Mouse (Mus musculus) neutrophil, adult 5-6 weeks (primary cell): ENCODE measurements around the gene Zfp282. TPM values are rescaled to one million over a fixed set of nuclear protein-coding genes. Genes with fewer than 3 reads are reported as not detected.
"Not testable (repeated sequence)": the region's sequence is repeated elsewhere in the genome, so short reads cannot be mapped to it uniquely, and the experiment has no call there.

Experiments used
- ATAC-seq: fragments of 151-379, 151-347 bp; 2 replicates; pipeline ENCODE4 v1.8.0; 2017; ENCODE audit warnings: mild to moderate bottlenecking, moderate TSS enrichment; ENCODE audit not compliant: insufficient number of reproducible peaks, poor library complexity, low FRiP score, severe bottlenecking; ENCODE audit errors: extremely low read depth
- total RNA-seq: library from RNA; stranded (forward); fragments of 200-1000 nt; gene quantifications from 2 replicates; pipeline ENCODE4 v1.2.3, GENCODE M21; 2017

The Zfp282 gene
- total RNA-seq, result 15.0 and 15.6 TPM in 2 replicates

- no peak for ATAC-seq
Measured at GRCm38 (mm10) chr6:47877058-47877457, at the start of gene Zfp282. TSS of gene Zfp282 (plus strand) at chr6:47877204.

GRCm38 (mm10) chr6:47827462-47827861 lies 49.5 kb upstream of the Zfp282 start:
- no peak for ATAC-seq

GRCm38 (mm10) chr6:47828950-47829349 lies 48.1 kb upstream of the Zfp282 start:
- ATAC-seq, result no peak

GRCm38 (mm10) chr6:47830104-47831078 lies 46.6 kb upstream of the Zfp282 start, which contains the start of gene Zfp786:
TSS of gene Zfp786 (minus strand) at chr6:47830867.
- ATAC-seq, result peak; percentile 92

- ATAC-seq, result no peak
Measured at GRCm38 (mm10) chr6:47832220-47832619, 44.8 kb upstream of the Zfp282 start.

GRCm38 (mm10) chr6:47835482-47835983 lies 41.5 kb upstream of the Zfp282 start, which contains the start of gene Zfp398:
TSS of gene Zfp398 (plus strand) at chr6:47835661.
- peak; percentile 93 for ATAC-seq

GRCm38 (mm10) chr6:47835984-47836521 lies 41.0 kb upstream of the Zfp282 start:
- peak; percentile 29; the same call in 1 of the 2 replicates for ATAC-seq

GRCm38 (mm10) chr6:47837630-47838029 lies 39.4 kb upstream of the Zfp282 start:
- no peak for ATAC-seq

- ATAC-seq, result no peak
Measured at GRCm38 (mm10) chr6:47841077-47841476, 35.9 kb upstream of the Zfp282 start.

GRCm38 (mm10) chr6:47841831-47842230 lies 35.2 kb upstream of the Zfp282 start:
- ATAC-seq, result no peak

GRCm38 (mm10) chr6:47842337-47842736 lies 34.7 kb upstream of the Zfp282 start:
- ATAC-seq, result no peak

- ATAC-seq, result no peak
Measured at GRCm38 (mm10) chr6:47845779-47846178, 31.2 kb upstream of the Zfp282 start.

GRCm38 (mm10) chr6:47857241-47857640 lies 19.8 kb upstream of the Zfp282 start:
- no peak for ATAC-seq

GRCm38 (mm10) chr6:47857729-47858128 lies 19.3 kb upstream of the Zfp282 start:
- ATAC-seq, result not testable (repeated sequence)

- ATAC-seq, result no peak
Measured at GRCm38 (mm10) chr6:47872266-47872665, 4.7 kb upstream of the Zfp282 start.

GRCm38 (mm10) chr6:47877461-47878132 lies 593 bp downstream of the Zfp282 start:
- peak; percentile 77 for ATAC-seq

- ATAC-seq, result no peak
Measured at GRCm38 (mm10) chr6:47878133-47878514, 1.1 kb downstream of the Zfp282 start.

- ATAC-seq, result no peak
Measured at GRCm38 (mm10) chr6:47878593-47878992, 1.6 kb downstream of the Zfp282 start.

GRCm38 (mm10) chr6:47879049-47879716 lies 2.2 kb downstream of the Zfp282 start:
- no peak for ATAC-seq
